Mouse (Mus musculus) limb, embryonic 12.5 days (tissue): ENCODE results near the gene Ankrd40. TPM values are rescaled to one million over a fixed set of nuclear protein-coding genes. Genes with fewer than 3 reads are reported as not detected.
A peak's percentile ranks its signal among the peaks of the same experiment; 100 is the strongest.

ENCODE experiments used
- ATAC-seq: fragments of 200-750 bp; cut with Nextera tagmentation; 2 replicates; pipeline ENCODE4 v1.8.0; 2017; ENCODE audit warnings: low read depth, moderate TSS enrichment; ENCODE audit not compliant: insufficient number of reproducible peaks, insufficient read depth, low FRiP score, low TSS enrichment
- H3K27ac ChIP-seq: fragments of 300-500 bp; sonication (generic); 2 replicates; pipeline ENCODE4 v1.5.1; 2016; ENCODE audit warnings: mild to moderate bottlenecking, moderate library complexity
- H3K27me3 ChIP-seq: fragments of 300-500 bp; sonication (generic); 2 replicates; pipeline ENCODE4 v1.6.1; 2016; ENCODE audit warnings: mild to moderate bottlenecking, moderate library complexity
- H3K36me3 ChIP-seq: fragments of 300-500 bp; sonication (generic); 2 replicates; pipeline ENCODE4 v1.6.1; 2016; ENCODE audit warnings: mild to moderate bottlenecking, moderate library complexity
- H3K4me1 ChIP-seq: fragments of 300-500 bp; sonication (generic); replicated peaks from 2 replicates; pipeline ENCODE4 v1.6.1; 2016
- H3K4me2 ChIP-seq: fragments of 300-500 bp; sonication (generic); 2 replicates; pipeline ENCODE4 v1.6.1; 2016; ENCODE audit warnings: mild to moderate bottlenecking, moderate library complexity
- H3K4me3 ChIP-seq: fragments of 300-500 bp; sonication (generic); replicated peaks from 2 replicates; pipeline ENCODE4 v1.5.1; 2016; ENCODE audit warnings: mild to moderate bottlenecking
- H3K9ac ChIP-seq: fragments of 300-500 bp; sonication (generic); replicated peaks from 2 replicates; pipeline ENCODE4 v1.6.1; 2016; ENCODE audit warnings: mild to moderate bottlenecking, moderate library complexity
- H3K9me3 ChIP-seq: fragments of 300-500 bp; sonication (generic); 2 replicates; pipeline ENCODE4 v1.6.1; 2016; ENCODE audit warnings: mild to moderate bottlenecking, moderate library complexity
- WGBS: fragments of 180-500 bp; shearing (Covaris S2); methylation state at CpG from one replicate; pipeline ENCODE4 v1.1.7; 2016; 5-methylcytosine and 5-hydroxymethylcytosine counted together
- polyA plus RNA-seq: library from polyadenylated mRNA; unstranded; fragments of >200 nt; fragmentation: Nextera tagmentation; extraction: Ambion mirVana; gene quantifications from 2 replicates; pipeline ENCODE4 v1.2.1, GENCODE M21; 2016

Ankrd40 gene
- polyA plus RNA-seq, 1 experiment from 2014 or later: 35.0 TPM

DNA sequence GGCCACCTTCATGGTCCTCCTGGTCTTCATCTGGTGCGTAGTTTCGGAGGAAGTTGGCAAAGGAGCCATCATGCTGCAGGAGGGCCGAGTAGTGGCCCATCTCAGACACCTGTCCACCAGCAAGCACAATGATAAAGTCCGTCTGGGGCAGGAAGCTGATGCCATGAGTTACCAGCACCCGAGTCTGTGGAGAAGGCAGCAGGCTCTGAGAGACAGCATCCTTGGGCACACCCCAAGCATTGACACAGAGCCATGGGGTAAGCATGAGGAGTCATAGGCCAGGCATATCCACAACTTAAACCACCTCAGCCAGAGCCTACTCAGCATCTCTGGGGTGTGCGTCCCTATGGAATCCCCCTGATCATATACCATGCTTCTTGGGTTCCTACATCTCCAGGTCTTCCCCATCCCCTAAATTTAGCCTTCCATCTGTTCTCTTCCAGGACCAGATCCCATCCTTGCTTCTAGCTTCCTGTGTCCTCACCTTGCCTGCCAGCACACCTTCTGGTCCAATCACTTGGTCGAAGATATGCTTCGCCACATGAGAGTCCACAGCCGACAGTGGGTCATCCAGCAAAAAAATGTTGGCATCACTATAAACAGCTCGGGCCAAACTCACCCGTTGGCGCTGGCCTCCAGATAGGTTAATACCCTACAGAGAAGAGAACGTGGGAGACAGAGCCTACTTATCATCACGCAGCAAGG lies 33.5 kb downstream of the Ankrd40 start:
- no peak overlapping the region for H3K4me2 ChIP-seq
- no peak overlapping the region for H3K4me3 ChIP-seq
- peaks cover 4% of the 10 kb centered on the region; the same call in 1 of the 2 replicates for H3K9me3 ChIP-seq
- H3K9ac ChIP-seq: no peak overlapping the region
- no peak for ATAC-seq
- WGBS: 92% methylated on average over 14 of the region's 14 CpGs
- H3K36me3 ChIP-seq: no peaks in the 10 kb centered on the region
- H3K27ac ChIP-seq: no peak overlapping the region
- H3K27me3 ChIP-seq: no peaks in the 10 kb centered on the region
- no peaks in the 10 kb centered on the region for H3K4me1 ChIP-seq

DNA sequence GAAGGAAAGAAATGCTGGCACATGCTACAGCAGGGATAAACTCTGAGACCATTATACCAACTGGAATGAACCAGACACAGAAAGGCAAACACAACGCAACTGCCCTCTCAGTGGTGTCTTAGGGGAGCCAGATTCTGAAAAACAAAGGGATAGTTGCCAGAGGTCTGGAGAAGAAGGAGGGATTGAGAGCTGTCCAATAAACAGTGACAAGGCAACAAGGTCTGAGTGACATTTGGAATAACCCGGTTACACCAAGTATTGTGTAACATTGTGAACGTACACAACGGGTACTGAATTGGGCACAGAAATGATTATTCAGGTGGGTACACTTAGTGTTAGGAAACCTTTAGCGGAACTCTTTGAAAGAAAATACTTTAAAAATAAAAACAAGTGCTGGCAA lies 34.3 kb downstream of the Ankrd40 start:
- no peaks in the 10 kb centered on the region for H3K27me3 ChIP-seq
- ATAC-seq: no peak
- H3K27ac ChIP-seq: no peak overlapping the region
- peaks cover 4% of the 10 kb centered on the region; the same call in 1 of the 2 replicates for H3K9me3 ChIP-seq
- H3K4me2 ChIP-seq: no peak overlapping the region
- H3K36me3 ChIP-seq: no peaks in the 10 kb centered on the region
- no peak overlapping the region for H3K4me3 ChIP-seq
- 93% methylated on average over 5 of the region's 5 CpGs for WGBS
- no peak overlapping the region for H3K9ac ChIP-seq
- H3K4me1 ChIP-seq: no peaks in the 10 kb centered on the region

DNA sequence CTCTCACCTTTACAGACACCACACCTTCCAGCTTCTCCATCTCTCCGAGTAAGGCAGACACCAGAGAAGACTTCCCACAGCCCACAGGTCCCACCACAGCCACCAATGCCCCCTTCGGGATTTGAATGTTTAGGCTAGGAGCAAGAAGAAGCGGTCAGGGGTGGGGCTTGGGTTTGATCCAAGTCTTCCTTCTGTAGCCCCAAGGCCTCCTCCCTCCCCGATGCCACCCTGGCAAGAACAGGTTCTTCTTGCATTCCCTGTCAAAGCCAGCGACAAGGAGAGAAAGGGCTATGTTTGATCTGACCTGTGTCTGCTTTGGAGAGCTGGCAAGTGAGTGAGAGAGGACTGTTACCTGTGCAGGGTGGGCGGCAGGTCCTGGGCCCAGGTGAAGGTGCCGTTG lies 35.9 kb downstream of the Ankrd40 start:
- no peak overlapping the region for H3K9ac ChIP-seq
- no peak overlapping the region for H3K4me3 ChIP-seq
- no peak for ATAC-seq
- WGBS: 78% methylated on average over 7 of the region's 7 CpGs
- H3K4me2 ChIP-seq: no peak overlapping the region
- H3K4me1 ChIP-seq: no peaks in the 10 kb centered on the region
- H3K27ac ChIP-seq: no peak overlapping the region
- no peaks in the 10 kb centered on the region for H3K36me3 ChIP-seq
- H3K27me3 ChIP-seq: no peaks in the 10 kb centered on the region
- peaks cover 4% of the 10 kb centered on the region; the same call in 1 of the 2 replicates for H3K9me3 ChIP-seq

DNA sequence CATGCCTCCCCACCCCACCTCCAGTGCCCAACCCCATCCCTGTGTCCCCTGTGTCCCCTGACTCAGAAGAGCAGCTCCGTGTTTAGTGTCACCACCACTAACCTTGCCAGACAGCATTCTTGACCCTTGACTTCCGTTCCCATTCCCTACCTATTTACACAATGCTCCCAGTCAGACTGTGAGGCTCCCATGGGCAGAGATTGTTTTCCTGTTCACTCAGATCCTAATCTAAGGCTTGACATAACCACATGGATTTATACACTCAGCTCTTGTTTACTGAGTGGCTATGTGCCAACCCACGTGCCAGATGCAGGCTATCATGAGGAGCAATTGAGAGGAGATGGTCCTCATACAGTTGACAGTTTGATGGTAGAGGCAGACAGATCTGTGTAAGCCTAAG lies 37.5 kb downstream of the Ankrd40 start:
- Histone ChIP-seq H3K4me1 (no peaks in the 10 kb centered on the region), H3K27ac (no peak overlapping the region), H3K27me3 (peaks cover 2% of the 10 kb centered on the region; the same call in 1 of the 2 replicates), H3K9me3 (peaks cover 4% of the 10 kb centered on the region; the same call in 1 of the 2 replicates), H3K36me3 (no peaks in the 10 kb centered on the region), H3K4me3 (no peak overlapping the region), H3K4me2 (no peak overlapping the region), H3K9ac (no peak overlapping the region)
- no peak for ATAC-seq
- 74% methylated on average over 3 of the region's 3 CpGs for WGBS

DNA sequence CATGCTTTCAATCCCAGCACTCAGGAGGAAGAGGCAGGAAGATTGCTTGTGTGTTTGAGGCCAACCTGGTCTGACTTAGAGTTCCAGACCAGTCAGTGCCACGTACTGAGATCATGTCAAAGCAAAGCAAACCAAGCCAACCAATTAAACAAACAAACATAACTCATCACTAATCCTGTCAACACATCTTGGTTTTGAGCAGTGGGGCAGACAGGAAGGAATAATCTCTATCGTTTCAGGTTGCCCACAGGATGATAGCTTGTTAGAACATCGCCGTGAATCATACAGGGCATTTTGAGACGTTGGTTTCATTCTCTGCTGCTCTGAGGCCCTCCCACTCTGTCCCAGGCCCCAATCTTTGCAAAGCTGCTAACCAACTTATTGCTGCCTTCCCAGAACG lies 42.2 kb downstream of the Ankrd40 start:
- no peak for ATAC-seq
- Histone ChIP-seq H3K4me2 (no peak overlapping the region), H3K4me1 (no peaks in the 10 kb centered on the region), H3K4me3 (no peak overlapping the region), H3K27me3 (peaks cover 10% of the 10 kb centered on the region), H3K9ac (no peak overlapping the region), H3K36me3 (no peaks in the 10 kb centered on the region), H3K27ac (no peak overlapping the region), H3K9me3 (peaks cover 4% of the 10 kb centered on the region; the same call in 1 of the 2 replicates)
- 78% methylated on average over 6 of the region's 6 CpGs for WGBS

DNA sequence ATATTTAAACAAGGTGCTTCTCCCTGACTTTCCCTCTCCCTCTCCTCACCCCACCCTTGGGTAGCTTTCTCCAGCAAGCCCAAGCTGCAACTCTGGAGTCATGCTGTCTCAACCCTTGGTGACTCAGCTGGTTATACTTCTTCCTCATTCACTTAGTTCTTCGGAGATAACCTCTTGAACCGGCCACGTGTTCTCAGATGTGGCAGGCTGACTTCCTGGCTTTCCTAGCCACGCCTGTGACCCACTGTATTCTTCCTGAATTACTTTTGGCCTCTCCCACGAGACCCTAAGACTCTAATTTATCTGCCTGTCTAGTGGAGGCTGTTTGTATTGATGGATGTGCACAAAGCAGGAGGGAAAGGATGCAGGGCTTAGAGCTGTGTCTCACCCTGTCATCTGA lies 43.0 kb downstream of the Ankrd40 start:
- Histone ChIP-seq H3K4me3 (no peak overlapping the region), H3K27me3 (peaks cover 10% of the 10 kb centered on the region), H3K4me1 (no peaks in the 10 kb centered on the region), H3K27ac (no peak overlapping the region), H3K4me2 (no peak overlapping the region), H3K36me3 (no peaks in the 10 kb centered on the region), H3K9me3 (peaks cover 4% of the 10 kb centered on the region; the same call in 1 of the 2 replicates), H3K9ac (no peak overlapping the region)
- 24% methylated on average over 5 of the region's 5 CpGs for WGBS
- ATAC-seq: no peak

DNA sequence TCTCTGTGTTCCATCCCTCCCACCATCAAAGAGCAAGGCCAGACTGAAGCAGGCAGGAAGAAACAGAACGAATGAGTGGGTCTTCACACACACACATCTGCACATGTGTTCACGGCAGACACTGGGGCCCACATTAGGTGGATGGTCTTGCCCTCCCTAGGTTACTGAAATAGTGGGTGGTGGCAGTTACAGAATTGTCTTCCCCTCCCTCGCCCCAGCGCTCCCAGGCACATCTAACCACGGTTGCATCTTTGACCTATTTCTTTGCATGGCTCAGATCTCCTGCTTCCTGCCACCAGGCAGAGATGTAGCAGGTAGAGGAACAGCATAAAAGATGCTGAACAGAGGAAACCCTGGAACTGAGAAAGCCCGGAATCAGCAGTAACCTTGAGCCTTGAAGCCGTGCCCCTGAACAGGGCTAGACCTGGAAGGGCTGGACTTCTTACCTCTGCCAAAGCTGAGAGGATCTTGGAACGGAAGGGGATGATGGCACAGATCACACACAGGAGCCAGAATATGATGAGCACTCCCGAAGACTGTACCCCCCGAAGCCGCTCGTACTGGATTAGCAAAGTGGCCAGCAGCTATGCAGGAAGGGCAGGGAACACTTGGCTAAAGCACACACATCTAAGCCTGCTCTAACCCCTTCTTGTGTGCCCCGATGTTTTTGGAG lies 46.6 kb downstream of the Ankrd40 start:
- no peak overlapping the region for H3K4me2 ChIP-seq
- H3K9me3 ChIP-seq: no peaks in the 10 kb centered on the region
- no peak overlapping the region for H3K4me3 ChIP-seq
- peaks cover 10% of the 10 kb centered on the region for H3K27me3 ChIP-seq
- no peaks in the 10 kb centered on the region for H3K4me1 ChIP-seq
- H3K27ac ChIP-seq: no peak overlapping the region
- no peak overlapping the region for H3K9ac ChIP-seq
- ATAC-seq: no peak
- WGBS: 87% methylated on average over 13 of the region's 13 CpGs
- no peaks in the 10 kb centered on the region for H3K36me3 ChIP-seq

DNA sequence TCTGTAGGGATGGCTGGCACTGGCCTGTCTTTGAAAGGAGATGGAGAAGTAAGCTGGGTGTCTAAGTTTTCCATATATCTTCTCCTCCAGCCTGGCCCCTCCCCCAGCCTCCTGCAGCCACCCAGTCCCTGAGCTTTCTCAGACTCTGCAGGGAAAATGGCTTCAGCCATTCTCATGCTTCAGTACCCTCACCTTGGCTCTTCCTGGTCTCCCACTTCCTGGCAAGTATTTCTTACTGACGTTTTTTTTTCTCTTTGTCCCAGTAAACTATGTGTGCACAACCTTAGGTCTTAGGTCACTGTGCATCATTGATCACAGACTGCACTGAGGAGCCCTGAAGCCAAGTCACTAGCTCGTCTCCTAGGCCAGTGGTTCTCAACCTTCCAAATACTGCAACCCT lies 51.3 kb downstream of the Ankrd40 start:
- Histone ChIP-seq H3K4me2 (no peak overlapping the region), H3K27me3 (no peaks in the 10 kb centered on the region), H3K27ac (no peak overlapping the region), H3K9me3 (no peaks in the 10 kb centered on the region), H3K36me3 (no peaks in the 10 kb centered on the region), H3K4me1 (no peaks in the 10 kb centered on the region), H3K9ac (no peak overlapping the region), H3K4me3 (no peak overlapping the region)
- no peak for ATAC-seq
- 39% methylated on average over 2 of the region's 2 CpGs for WGBS

DNA sequence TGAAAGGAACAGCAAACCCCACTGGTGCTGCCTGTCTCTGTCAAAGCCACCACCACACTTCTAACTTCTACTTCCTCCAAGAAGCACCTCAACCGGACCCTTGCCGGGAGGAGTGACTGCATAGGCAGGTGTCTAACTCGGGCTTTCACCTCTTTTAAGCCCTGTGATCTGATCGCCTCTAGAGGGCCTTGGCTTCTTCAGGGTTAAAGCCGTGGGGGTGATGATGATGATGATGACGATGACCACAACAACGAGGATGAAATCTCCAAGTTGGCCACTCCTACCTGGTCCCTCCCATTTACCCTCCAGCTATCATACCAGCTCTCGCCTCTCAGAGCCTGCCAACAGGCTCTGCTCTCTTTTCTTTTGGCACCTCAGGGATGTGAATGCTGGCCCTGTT lies 51.9 kb downstream of the Ankrd40 start:
- no peak for ATAC-seq
- H3K36me3 ChIP-seq: no peaks in the 10 kb centered on the region
- WGBS: 68% methylated on average over 8 of the region's 8 CpGs
- H3K9ac ChIP-seq: no peak overlapping the region
- H3K27me3 ChIP-seq: no peaks in the 10 kb centered on the region
- no peak overlapping the region for H3K4me2 ChIP-seq
- H3K27ac ChIP-seq: no peak overlapping the region
- H3K4me1 ChIP-seq: no peaks in the 10 kb centered on the region
- H3K4me3 ChIP-seq: no peak overlapping the region
- no peaks in the 10 kb centered on the region for H3K9me3 ChIP-seq

DNA sequence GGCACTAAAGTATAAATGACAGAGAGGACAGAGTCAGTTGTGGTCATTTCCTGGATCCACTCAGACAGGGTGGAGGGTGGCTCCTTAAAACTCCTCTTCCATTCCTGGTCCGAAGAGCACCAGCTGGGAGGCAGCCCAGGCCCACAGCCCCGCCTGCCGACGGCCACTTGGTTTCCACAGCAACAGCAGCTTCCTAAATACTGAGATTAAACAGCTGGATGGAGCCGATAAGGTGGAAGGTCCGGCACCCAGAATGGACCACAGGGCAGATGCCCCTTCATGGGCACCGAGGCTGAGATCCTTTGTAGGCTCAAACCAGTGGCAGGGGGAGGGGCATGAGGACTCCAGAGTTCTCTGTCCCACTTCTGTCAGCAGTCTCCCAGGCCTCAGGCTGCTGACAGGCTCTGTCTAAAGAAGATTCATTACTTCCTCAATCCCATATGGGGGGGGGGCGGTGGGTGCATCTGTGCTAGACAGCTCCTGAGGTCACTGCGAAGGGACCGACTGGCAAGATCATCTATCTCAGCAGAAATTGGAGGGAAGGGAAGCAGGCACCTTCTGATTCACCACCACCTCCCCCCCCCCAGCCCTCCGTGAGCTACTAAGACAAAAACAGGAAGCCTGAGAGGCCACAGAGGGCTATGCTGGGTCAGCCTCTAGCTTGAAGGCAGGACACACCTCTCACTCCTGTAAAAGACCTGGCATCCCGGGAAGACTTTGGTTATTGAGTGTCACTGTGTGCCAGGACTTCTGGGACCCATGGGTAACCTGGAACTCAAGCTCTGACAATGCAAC lies 58.4 kb downstream of the Ankrd40 start:
- no peak overlapping the region for H3K27ac ChIP-seq

DNA sequence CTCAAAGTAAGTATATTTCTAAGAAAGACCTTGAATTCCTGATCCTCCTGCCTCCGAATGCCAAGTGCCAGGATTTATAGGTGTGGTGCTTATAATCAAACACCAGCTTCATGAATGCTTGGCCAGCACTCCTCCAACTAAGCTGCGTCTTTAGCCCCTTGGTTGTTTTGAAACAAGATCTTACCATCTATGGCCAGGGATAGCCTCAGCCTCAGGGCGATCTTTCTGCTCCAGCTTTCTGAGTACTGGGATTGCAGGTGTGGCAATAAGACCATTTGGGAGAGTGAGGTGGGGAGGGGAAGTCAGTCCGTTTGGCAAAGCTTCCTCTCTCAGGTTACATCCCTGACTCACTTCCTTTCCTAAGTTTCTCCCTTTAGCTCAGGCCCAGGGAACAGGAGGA lies 60.0 kb downstream of the Ankrd40 start:
- Histone ChIP-seq H3K4me3 (no peak overlapping the region), H3K9ac (no peak overlapping the region), H3K4me2 (no peak overlapping the region), H3K9me3 (no peaks in the 10 kb centered on the region), H3K36me3 (no peaks in the 10 kb centered on the region), H3K27me3 (peaks cover 16% of the 10 kb centered on the region), H3K4me1 (peaks cover 24% of the 10 kb centered on the region), H3K27ac (no peak overlapping the region)
- 58% methylated on average over 4 of the region's 4 CpGs for WGBS
- no peak for ATAC-seq

More for the DNA sequence above, 58.4 kb downstream of the Ankrd40 start:
- Histone ChIP-seq H3K4me2 (peak overlapping the region; percentile 19; the same call in 1 of the 2 replicates), H3K27me3 (peaks cover under 1% of the 10 kb centered on the region; the same call in 1 of the 2 replicates), H3K9ac (no peak overlapping the region), H3K4me3 (no peak overlapping the region), H3K9me3 (no peaks in the 10 kb centered on the region), H3K36me3 (no peaks in the 10 kb centered on the region), H3K4me1 (peaks cover 17% of the 10 kb centered on the region)
- WGBS: 9% methylated on average over 12 of the region's 12 CpGs
- ATAC-seq: 0 out of 2 replicates have a peak, but pooled peaks have one; percentile 37
